Mouse (Mus musculus): ENCODE measurements around the gene Usp7.

- TF ChIP-seq EP300 (IDR thresholded peaks at IDR 0.05; ENCODE audit: low read depth) (peak; percentile 49), CTCF (IDR thresholded peaks at IDR 0.05; ENCODE audit: low read depth) (no peak)
Observed at GRCm38 (mm10) chr16:8761894-8762293, 30.2 kb downstream of the Usp7 start.

Measured in liver, embryonic 14.5 days (tissue).